Mouse (Mus musculus) spleen, adult 18-20 months (tissue): ENCODE measurements at regions not wholly inside any gene's neighbourhood (a gene's known extent, or its start where the extent isn't known, plus 50 kb on each side); places are given as distances from the start of the nearest gene placed in this dataset.

ENCODE experiments used
- DNase-seq, 2 experiments: peaks; one replicate each; pipeline ENCODE4 v3.0.0; 2022; ENCODE audit warnings: mixed read lengths in 2 of 2

DNA sequence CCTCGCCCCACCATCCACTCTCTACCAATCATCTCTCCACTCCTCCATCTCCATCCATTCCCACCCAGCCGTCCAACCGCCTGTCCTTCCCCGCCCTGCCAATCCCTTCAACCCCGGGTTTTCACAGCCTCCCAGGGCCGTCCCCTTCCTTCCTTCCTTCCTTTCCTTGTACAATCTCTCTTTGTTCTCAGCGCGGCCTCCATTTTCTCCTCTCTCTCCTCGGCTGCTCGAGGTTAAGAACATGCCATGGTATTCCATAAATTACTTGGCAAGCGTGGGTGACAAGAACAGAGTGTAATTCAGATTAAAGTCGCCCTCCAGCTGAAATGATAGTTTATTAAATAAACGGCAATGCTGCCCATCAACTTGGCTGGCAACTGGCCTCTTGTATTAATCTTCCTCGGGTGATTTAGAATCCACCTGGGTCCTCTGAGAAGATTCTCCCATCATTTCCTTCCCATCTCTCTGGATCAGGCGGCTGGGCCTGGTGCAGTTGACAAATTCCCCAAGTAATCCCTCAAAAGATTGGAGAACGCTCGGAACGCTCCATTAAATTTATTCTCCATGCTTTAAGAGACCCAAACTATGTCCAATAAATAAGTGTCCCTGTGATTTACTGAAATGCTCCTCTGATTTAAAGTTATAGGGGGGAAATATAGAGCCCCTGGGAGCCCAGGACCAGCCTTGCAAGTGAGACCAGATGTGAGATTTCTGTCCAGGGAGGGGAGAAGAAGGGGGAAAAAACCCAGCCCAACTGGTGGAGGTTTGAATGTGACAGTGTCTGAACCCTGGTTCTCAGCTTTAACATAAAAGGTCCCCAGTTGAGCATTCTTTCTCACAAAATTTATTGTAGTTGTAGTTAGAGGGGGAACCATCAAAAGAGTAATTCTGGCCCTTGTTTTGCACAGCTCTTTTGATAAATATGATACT is 125.0 kb upstream of the Zfp703 start:
- DNase-seq = no peak

- DNase-seq = no peak
These were observed 124.2 kb upstream of the Zfp703 start for GRCm38 (mm10) chr8:26852921-26853320.

DNA sequence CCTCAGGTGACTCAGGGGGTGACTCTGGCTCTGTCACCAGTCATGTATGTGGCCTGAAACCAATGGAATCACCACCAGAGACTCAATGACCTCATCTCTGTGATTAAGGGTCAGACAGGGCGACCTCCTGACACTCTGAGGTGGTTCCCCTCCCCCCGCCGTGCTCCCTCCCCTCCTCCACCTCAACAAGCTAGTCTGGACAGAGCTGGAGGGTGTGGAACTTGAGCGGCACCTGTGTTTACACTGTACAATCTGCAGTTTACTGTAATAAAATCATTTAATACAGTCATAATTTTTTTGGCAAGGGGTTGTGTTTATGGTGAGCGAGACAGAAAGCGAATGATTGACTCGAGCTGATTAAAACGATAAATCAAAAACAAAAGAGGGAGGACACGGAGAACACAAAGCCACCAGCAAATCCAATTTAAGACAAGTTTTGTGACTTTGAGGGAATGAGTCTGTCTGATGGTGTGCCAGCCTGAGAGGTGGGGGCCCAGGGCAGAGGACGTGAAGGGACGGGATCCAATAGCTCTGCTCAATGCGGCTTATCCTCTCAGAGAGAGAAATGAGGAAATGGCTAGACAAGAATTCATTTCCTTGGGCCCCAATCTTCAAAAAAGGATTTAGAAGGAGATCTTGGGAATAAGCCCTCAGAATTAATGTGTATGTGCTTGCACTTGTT is 122.4 kb upstream of the Zfp703 start:
- no peak for DNase-seq

GRCm38 (mm10) chr8:26855256-26855655 is 121.9 kb upstream of the Zfp703 start:
- DNase-seq = no peak

GRCm38 (mm10) chr8:26864571-26864970 is 112.6 kb upstream of the Zfp703 start:
- DNase-seq = no peak

GRCm38 (mm10) chr8:26864971-26865370 is 112.2 kb upstream of the Zfp703 start:
- no peak for DNase-seq

DNA sequence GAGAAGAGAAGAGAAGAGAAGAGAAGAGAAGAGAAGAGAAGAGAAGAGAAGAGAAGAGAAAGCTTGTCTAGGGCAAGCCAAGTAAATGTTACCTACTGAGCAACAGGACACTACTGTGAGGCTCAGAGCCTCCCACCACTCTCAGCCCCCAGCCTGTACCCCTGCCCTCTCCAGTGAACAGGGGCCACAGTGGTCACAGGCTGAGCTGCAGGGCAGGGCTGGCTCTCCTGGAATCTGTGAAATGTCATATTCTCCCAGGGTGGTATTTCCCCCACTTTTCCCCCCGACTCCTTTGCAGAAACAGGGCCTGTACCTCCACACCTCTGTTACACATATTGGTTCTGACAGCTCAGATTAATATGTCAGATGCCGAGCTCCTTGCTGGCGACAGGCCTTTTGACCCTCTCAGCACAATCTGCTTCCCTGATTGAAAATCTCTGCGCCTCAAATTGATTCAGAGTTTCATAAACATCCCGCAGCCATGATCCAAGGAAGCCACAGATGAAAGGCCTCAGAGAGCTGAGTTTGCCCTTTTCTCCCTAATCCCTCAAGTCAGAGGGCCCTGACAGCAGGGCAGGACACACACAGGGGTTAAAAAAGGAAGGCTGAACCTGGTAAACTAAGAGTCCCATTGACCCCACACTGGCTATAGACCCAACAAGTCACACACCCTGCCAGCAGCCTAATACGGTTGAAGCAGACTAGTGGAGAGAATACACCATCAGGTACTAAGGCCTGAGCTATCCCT is 108.8 kb upstream of the Zfp703 start:
- no peak for DNase-seq

DNA sequence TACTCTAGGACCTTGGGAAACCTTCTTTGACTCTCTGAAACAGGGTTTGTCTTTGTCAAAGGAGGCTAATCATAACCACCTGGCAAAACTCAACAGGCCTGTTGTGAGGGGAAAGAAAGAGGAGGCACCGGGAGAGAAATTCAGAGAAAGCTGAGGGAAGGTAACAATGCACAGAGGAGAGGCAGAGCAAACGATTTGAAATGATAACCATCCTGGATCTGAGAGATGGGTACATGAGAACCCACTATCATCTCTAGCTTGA is 108.3 kb upstream of the Zfp703 start:
- no peak for DNase-seq

- DNase-seq = no peak
These were observed 105.3 kb upstream of the Zfp703 start for GRCm38 (mm10) chr8:26871838-26872237.

DNA sequence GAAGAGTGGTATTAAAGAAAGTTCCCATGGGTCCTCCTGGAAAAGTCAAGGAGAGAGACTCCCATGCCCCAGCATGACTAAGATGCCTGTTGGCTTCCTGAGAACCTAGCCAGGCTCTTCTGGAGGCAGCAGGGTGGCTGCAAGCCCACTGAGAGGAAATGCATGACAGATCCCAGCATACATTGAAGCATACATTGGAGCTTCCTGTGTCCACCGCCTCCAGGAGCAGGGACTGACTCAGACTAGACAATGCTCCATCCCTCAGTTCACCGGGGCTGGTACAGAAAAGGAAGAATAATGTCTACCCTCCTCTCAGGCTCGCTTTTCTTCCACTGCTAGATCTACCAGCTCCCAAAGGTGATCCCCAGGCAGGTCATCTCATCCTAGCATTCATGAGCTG is 104.7 kb upstream of the Zfp703 start:
- no peak for DNase-seq

GRCm38 (mm10) chr8:26872815-26873214 is 104.3 kb upstream of the Zfp703 start:
- no peak for DNase-seq

DNA sequence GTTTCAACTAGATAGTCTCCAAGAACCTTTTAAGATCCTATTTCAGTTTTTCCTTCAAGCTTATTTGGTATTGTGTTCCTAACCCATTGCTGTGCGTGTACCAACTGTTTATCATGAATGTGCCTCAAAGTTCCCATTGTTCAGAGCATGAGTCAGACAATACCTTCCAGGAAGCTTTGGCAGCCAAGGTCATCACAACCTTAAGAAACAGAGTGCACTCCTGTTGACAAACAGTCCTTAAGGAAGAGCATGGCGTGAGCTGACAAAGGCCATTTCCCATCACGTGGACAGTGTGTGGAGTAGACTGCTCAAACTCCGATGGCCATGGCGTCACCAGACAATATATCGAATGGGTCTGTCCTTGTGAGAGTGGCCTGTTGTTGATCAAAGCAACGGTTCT is 96.9 kb upstream of the Zfp703 start:
- DNase-seq = no peak

DNA sequence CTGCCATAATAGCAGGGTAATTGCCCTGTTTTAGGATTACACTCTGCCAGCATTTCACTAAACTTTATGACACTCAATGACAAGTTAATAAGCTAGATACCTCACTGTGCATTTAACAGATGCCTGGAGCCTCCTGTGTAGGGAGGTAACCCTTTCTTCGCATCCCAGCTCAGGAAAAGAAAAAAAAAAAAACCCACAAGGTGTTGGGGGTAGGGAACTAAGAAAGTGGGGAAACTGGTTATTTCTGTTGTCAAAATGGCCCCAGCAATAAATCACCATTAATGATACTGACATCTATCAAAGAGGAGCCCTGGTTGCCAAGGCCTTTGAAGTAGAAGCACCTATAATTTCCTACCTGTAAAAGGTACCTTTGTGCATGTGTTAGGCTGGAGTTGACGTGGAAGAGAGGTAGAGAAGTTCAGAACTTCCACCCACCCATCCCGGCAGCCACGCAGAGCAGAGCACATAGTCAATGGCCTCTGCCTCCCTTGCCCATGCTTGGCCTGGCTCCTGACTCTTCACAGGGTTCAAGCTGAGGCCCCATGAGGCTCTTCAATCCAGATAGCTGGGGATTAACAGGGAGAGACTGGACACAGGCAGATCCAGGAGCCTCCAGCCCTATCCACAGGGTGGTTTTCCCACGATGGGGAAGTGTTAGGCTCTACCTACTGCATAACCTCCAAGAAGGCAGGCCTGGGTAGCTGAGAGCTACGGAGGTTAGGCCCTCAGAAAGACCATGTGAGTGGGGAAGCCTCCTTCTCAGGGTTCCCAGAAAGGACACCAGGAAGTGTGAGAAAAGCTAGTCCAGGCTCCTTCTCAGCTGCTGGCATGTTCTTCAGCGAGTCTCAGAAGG is 95.6 kb upstream of the Zfp703 start:
- no peak for DNase-seq

DNA sequence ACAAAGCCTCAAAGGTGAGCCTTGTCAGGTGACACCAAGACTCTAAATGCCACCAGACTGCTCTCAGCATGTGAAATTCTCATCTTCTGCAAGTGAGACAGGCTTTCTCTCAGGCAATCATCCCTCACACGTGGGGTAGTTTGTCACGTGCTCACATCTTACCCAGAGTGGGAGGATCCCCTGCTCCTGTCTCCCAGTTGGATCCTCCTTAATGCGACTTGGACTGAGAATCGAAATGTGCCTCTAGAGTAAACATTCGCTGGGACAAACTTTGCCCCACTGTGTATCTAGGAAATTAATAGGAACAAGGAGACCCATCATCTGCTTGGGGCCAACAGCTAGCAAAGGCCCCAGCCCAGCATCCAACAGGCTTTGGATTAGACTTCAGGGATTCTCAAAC is 94.5 kb upstream of the Zfp703 start:
- no peak for DNase-seq

- DNase-seq = no peak
These were observed 93.8 kb upstream of the Zfp703 start for GRCm38 (mm10) chr8:26883285-26883684.

DNA sequence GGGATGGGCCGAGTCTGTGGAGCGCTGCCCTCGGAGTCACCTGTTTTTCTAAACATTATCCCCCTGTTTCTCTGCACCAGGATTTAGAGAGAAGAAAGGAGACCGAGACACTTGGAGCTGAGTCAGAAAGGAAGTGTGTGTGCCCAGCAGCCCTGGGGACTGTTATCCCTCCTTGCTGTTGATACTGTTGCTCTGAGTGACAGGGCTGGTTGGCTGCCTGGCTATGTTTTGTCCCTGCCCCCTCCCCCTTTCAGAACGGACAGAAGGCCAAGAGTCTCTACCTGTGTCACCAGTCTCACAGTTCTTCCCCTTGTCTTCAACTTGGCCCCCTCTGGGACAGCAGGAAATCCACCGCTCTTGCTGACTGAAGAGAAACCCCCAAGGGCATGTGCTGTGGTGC is 93.4 kb upstream of the Zfp703 start:
- DNase-seq = no peak

- DNase-seq = no peak
These were observed 92.8 kb upstream of the Zfp703 start for GRCm38 (mm10) chr8:26884350-26884749.

- no peak for DNase-seq
These were observed 91.8 kb upstream of the Zfp703 start for GRCm38 (mm10) chr8:26885365-26885764.

DNA sequence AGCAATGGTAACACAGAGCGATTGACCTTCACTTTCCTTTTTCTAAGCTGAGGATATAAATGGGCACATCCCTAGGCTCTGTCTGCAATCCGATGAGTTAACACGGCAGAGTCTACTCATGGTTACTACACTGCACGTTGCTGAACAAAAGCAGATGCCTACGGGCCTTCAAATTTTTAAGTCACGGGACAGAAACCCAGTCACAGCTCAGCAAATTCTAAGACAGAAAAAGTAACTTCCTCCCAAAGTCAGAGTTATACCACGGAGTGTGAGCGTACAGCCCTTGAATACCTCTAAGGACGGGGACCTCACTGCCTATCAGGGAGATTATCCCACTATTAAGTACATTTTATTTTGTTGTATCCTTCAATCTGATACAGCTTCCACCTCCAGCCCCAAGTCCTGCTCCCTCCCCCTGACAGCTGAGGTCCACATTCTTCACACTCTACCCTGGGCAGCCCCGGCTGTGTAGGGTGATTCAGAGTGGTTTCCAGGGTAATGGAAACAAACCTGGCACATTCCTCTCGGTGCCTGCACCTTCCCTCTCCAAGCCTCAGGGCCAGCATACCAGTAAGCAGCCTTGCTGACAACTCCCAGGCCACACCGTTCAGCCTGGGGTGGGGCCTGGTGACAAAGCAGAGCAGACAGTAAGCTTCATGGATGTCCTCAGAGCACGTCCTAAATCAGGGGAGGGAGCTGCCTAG is 90.2 kb upstream of the Zfp703 start:
- no peak for DNase-seq

- DNase-seq = no peak
These were observed 89.6 kb upstream of the Zfp703 start for GRCm38 (mm10) chr8:26887551-26887950.

- DNase-seq = no peak
These were observed 89.1 kb upstream of the Zfp703 start for GRCm38 (mm10) chr8:26888050-26888449.

DNA sequence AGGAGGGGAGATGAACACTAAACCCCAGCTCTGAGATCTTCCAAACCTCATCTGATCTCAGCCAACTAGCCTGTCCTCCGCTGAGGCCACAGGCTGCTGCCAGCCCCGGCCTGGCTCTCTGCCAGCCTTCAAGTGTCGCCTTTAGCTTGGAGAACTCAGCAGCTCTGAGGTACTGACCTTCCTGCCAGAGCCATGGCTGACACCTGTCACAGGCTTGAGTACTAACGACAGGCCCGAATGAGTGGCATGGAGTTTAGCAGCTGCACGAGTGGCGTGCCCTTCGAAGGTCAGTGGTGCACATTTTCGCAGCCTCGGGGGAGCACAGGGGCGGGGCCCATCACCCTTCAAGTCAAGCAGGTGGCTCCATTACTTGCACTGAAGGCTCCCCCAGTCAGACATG is 85.2 kb upstream of the Zfp703 start:
- no peak for DNase-seq
